Mouse (Mus musculus): ENCODE data around the gene Irgq.

DNA sequence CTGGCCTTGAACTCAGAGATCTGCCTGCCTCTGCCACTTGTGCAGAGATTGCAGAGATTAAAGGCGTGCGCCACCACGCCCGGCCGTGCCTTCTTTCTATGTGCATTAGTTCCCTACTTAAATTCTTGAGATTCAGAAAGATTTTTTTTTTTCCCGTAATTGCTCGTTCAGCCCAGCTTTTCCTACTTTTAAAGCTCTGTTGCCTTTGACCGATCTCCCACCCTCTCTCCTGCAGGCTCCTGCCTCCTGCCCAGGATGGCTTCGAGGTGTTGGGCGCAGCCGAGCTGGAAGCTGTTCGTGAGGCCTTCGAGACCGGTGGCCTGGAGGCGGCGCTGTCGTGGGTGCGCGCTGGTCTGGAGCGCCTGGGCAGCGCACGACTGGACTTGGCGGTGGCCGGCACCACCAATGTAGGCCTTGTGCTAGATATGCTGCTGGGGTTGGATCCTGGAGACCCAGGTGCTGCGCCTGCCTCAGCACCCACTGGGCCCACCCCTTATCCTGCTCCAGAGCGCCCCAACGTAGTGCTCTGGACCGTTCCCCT lies 2.6 kb downstream of the Irgq start:
- TF ChIP-seq CTCF (conservative IDR thresholded peaks at IDR 0.05; ENCODE audit: low read length) (no peak; the same call in 1 of the 2 replicates), NANOG (IDR thresholded peaks at IDR 0.05; ENCODE audit: borderline replicate concordance, low read length) (no peak), POU5F1 (IDR thresholded peaks at IDR 0.05; ENCODE audit: borderline replicate concordance, low read length) (no peak)
